Mouse (Mus musculus): ENCODE measurements around the gene Hs3st3a1.

The Hs3st3a1 gene

DNA sequence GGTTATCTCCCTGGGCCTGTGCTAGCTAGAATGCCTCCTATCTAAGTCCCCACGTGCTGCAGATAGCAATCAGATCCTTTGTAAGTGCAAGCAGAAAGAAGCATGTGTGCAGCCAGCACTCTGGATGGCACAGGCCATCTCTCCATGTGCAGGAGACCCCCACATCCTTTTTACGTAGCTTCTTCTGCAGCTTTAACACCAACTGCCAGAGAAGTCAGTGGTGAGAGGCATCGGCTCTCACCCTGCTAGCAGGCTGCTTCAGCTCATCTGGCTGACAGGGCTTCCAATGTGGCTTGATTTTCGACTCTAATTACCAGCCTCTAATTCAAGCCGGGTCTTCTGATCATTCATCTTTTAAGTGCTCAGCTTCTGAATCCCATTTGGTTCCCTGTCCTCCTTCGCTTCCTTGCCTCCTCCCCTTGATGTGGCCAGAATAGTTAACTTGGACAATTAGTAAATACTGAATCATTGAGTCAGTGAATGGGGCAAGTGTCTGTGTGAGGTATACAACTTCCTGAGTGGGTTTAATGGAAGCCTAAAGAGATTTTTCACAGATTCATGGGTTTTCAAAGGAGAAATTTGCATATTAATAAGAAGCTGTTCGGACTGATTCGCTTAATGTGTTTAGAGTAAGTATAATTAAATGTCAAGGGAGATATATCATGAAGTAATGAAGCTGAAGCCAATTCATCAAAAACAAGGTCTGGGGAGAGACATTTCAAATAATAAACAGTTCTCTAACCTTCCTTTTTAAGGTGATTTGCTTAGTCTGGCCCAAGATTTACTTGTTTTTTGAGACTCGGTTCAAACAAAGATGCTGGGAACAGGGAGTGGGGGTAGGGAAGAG lies 54.7 kb downstream of the Hs3st3a1 start:
- DNase-seq (ENCODE audit: low read depth, low spot score): no peak

DNA sequence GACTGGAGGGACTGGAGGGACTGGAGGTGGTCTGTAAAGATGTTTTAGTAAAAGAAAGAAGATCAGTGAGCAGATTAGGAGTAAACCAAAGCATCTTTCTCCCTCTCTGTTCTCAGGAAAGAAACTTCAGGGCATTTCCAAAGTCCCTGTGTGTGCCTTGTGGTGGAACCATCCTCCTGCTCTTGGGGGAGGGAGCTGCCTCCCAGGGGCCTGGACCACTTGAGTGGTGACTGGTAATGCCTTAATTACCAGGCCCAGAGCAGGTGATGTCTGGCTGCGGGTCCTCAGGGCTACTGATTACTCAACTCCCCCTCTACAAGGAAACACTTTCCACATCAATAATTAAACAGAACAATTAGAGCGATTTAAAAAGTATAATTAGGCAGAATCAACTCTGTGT lies 59.3 kb downstream of the Hs3st3a1 start:
- DNase-seq (ENCODE audit: low read depth, low spot score): no peak

DNA sequence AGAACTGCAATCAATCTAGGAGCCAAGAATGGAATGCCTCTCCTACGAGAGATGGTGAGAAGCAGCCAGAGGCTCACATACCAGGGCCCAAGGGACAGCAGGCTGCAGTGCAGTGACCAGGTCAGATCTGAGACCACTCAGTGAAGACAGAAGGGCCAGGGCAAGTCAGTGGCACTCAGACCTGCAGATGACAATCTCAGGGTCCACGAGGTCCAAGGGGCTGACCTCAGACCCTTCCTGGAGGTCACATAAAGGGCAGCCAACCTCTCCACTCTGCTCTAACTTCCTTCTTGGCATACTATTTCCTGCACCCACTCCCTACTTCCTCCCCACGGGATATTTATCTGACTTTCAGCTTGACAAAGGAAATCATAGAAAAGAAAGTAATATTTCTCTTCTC lies 60.8 kb downstream of the Hs3st3a1 start:
- DNase-seq (ENCODE audit: low read depth, low spot score): no peak

DNA sequence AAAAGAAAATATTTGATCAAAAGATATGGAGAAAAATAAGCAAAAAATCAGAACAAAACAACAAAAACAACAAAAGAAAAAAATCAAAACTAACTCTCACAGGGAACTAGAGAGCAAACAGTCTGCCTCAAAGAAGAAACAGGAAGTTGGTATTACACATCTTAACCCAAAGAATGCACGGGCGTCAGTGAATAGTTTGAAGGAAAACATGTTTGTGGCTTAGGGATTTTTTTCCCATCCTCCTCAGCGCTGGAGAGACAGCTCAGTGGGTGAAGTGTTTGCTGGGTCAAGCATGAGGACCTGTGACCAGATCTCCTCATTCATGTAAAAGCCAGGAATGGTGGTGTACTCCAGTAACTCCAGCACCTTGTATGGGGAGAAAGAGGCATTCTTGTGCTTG lies 61.5 kb downstream of the Hs3st3a1 start:
- DNase-seq (ENCODE audit: low read depth, low spot score): no peak

DNA sequence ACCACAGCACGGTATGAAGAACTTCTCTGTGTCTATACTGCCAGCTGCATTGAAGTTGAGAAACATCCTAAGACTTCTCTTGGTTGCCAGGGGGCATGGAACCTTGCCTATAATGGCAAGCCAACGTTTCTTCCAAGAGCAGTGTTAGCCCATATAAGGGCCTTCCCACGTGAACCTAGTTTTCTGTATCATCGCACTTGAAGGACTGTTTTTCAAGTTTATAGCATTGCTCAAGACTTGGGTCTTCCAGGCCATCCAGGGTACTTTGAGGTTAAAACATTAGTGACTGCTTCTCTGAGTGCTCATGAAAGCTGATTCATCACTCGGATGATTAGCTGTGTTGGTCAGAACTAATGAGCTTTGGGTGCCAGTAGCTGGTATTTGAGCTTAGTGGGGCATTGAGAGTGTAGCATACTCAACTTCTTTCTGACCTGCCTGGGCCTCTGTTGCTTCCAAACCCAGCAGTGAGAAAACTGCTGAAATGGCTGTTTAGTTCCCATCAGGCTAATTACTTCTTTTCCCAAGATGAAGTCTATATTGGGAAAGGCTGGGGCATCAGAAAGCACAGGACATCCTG lies 65.5 kb downstream of the Hs3st3a1 start:
- no peak for DNase-seq (ENCODE audit: low read depth, low spot score)

DNA sequence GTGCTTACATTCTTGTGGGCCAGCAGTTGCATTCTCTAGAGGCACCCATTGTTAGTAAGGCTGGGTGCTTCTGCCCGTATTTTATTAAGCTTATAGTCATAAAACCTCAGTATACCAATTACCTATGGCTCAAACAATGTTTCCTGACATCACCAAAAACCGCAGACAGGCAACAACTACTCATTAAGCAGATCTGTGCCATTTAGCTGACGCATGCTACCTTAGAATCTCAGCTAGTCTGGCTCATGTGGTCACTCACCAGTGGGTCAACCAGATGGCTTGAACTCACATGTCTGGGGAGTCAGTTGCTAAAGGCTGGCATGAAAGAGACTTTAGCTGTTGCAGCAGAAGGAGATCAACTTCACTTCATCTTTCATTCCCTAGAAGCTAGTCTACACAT lies 67.9 kb downstream of the Hs3st3a1 start:
- no peak for DNase-seq (ENCODE audit: low read depth, low spot score)

DNA sequence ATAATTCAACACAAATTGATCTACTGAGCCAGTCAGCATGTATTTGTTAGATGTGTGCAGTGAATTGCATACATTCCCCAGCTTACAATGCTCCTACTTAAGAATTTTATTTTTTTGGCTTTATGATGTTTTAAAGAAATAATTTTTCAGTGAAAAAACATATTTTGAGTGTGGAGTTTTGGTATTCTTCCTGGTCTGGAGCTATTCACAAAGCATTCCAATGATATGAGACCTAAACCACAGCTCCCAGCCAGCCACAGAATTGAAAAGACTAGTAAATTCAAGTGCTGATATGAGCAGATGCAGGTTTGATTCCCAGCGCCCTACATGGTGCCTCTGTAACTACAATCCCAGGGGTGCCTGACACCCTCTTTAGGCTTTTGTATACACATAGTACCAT lies 70.8 kb downstream of the Hs3st3a1 start:
- DNase-seq (ENCODE audit: low read depth, low spot score): no peak

DNA sequence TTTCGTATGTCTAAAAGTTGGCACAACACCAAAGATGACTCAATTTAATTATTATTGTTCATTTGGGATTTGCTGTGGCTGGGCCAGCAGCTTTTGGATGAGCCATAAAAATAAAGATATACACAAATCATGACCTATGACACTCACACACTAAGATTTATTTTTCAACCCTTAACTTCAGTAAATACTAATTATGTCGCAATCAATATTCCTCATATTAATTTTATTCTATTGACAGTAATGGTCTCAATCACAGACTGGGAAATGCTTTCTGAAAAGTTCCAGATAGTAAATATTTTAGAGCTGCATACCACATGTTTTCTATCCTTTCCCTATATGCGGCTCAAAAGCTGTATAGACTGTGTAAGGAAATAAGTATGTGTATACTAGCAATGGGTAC lies 71.9 kb downstream of the Hs3st3a1 start:
- no peak for DNase-seq (ENCODE audit: low read depth, low spot score)

DNA sequence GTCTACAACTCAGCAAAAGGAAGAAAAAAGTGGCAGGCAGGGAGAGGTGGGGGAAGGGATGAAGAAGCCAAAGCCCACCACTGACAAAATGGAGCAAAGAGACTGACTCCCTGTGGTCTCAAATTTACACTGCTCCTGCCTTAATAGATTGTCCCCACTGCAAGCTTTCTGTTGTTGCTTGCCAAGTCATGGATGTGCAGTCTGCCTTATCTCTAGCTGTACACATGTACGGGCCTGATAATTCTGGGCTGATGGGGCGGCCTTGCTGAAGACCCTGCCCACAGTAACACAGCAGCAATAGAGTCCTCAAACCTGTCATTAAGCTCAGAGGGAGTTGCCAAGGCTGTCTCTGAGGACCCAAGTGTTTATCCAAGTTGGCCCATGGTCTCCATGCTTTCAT lies 74.0 kb downstream of the Hs3st3a1 start:
- no peak for DNase-seq (ENCODE audit: low read depth, low spot score)

DNA sequence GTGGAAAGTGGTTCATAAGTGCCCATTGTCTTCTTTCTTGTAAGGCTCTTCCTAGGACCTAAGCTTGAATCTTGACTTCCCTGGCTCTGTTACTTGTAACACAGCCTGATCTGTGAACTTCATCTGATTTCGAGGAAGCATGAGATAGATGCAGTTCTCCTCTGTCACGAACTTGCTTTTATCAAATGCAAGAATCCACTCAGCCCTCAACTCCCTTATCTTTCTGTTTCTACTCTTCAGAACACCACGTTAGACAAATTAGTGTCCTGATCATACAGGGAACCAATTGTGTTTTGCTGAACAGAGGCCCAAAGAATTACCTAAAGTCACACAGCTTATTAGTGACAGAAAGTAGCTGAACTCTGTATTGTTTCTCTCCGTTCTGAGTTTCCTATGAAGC lies 77.2 kb downstream of the Hs3st3a1 start:
- DNase-seq (ENCODE audit: low read depth, low spot score): no peak

DNA sequence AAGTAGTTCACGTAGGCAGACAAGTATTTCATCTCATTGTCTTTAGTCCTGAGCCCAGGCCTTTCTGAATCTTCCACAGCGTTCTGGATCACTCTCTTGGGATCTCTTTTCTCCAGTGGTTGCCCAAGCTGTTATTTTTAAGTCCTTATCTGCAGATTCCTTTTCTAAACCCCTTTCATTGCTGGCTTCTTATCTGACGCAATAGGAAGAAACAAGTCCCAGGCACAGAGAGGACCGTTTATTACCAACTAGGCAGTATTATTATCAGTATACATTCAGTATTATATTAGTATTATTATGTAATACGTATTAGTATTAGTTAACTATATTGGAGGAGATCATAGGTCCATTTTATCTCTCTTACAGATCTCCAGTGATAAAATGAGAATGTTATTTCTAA lies 78.3 kb downstream of the Hs3st3a1 start:
- DNase-seq (ENCODE audit: low read depth, low spot score): no peak

DNA sequence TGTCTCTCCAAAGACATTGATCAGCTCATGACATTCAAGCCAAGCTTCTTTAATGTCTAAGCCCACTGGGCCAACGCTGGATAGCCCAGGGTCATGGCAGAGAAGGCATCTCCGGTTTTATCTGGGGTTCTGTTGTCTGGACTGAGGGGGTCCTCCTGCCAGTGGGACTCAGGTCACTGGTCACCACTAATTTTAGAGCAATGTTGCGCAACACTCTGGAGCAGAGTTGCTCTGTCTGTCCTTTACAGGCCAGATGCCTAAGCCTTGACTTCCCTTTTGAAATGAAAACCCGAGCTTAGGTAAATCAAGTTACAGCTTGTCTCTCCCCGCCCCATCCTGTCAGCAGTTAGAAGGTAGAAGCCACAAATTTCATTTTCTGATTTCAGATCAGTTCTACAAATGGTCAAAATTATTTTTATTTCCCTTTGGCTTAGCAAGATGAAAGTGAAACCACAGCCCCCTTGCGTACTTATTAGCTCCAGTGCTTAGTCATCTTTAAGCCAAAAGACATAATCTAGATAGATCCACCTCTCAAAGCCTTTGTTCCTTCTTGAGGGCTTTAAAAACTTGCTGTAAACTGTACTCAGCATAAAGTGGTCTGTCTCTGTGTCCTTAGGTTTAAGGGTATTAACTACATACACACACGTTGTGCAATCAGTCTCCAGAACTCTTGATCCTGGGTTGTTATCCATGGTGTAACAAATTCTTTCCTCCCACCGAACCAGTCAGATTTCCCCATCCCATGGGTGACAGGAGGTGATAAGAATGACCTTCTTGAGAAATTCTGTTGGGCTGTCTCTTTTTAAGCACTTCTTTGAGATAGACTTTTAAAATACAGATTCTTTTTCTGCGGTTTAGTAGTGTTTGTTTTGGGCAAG lies 81.8 kb downstream of the Hs3st3a1 start:
- no peak for DNase-seq (ENCODE audit: low read depth, low spot score)

DNA sequence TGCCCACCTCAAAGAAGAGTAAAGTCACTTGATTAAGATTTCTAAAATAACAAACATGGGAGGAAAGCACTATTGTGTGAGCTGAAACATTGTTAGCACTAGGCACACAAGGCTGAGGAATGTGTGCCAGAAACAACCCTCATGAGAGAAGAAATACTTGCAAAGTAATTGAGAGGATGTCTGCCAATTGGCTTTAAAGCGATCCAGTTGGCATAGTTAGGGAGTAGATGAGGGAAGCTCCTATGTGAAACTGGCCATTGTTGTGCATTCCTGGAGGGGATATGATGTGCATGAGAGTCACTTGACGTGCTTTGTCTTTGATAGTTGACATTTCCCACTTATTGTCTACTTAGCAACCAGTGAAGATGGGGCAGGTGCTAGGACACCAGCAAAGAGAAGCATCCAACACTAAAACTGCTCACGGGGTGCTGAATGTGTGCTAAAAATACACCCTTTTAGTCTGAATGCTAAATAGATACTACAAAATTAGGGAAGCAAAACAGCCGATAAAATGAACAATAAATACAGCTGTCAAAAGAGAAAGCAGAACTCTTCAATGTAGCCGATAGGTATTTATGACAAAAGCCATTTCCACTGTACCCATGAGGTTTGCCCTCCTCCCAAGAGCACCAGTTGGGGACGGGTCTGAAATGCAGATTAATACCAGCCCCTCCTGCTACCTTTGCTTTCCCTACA lies 83.2 kb downstream of the Hs3st3a1 start:
- DNase-seq (ENCODE audit: low read depth, low spot score): no peak

DNA sequence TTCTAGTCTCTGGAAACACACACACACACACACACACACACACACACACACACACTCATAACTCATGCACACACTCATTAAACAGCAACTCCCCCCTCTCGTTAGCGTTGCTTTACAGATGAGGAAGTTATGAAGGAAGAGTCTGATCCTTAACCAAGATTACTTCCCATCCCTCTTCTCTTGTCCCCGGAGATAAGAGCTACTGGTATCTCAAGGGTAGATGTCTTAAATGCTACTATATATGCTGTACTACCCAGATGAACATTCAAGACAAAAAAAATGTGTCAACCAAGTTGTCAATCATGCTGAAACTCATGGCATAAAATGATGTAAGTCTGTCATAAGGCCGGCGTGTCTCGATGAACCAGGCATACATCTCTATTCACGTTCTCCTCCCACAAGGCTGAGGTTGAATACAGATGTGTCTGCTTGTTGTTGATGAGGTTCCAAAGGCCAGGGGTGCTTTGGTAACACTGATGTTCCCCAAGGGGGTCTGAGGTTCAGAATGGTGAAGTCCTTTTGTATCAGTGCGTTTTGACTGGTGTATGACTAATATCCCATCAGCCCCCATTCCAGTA lies 89.0 kb downstream of the Hs3st3a1 start:
- DNase-seq (ENCODE audit: low read depth, low spot score): no peak

DNA sequence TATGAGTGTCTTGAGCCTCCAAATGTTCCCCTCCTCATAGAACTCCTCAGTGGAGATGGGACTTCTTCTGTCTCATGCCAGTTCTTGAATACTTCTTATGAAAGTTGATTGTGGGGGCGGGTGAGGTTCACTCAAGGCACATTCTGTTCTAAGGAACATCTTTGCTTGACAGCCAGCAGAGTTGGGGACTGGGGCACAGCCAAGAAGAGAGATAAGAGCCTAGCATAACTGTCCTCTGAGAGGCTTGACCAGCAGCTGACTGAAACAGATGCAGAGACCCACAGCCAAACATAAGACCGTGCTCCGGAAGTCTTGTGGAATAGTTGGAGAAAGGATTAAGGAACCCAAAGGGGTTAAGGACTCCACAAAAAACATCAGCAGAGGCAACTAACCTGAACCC lies 102.1 kb downstream of the Hs3st3a1 start:
- DNase-seq (ENCODE audit: low read depth, low spot score): no peak

DNA sequence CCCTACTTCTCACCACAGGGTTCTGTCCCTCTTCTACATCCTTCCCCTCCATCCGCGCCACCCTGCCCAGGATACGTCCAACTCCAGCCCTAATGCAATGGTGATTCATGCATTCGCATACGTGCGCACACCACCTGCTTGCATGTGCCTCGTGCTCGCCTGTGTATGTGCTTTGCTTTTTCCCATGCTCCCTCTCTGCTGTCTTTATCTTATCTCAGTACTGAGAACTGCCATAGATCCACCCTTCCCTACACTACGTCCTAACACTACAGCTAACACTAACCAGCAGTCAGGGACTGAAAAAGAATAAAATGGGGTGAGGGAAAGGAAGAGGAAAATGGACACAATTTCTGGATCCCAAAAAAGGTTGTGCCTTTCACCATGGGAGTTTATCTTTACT lies 106.7 kb downstream of the Hs3st3a1 start:
- no peak for DNase-seq (ENCODE audit: low read depth, low spot score)

DNA sequence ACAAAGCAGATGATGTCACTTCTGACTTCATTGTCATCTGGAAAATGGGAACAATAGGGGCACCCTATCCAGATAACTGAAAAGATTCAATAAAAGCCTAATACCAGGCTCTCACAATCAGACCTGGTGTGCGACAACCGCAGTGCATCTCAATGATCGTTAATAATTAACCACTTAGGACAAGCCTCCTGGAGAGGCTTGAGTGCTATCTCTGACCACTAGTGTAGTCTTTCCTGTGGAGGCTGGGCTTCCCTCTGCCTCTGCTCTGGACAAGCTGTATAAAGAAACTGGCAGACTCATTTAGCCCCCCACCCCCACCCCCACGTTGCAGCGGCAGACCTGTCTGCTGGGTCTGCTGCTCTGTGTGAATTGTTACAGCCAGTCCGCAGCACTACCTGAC lies 107.2 kb downstream of the Hs3st3a1 start:
- no peak for DNase-seq (ENCODE audit: low read depth, low spot score)

DNA sequence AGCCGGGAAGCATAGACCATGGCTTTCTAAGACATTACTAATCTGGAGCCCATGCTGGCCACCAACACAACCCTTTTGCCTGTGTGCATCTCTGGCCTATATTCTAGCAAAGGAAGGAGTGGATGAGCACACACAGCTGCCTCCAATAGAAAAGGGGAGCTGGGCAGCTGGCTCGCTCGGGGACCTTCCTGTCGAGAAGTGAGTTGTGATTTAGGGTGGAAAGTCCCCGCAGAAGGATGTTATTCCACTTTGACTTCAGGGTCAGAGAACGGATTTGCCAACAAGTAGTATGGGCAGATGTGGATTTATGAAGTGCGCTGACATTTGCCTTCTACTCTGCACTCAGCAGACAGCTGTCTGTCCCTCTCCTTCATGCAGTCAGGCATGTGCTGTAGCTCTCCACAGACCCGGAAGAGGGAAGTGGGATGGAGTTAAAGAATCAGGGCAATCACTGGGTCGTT lies 108.1 kb downstream of the Hs3st3a1 start:
- DNase-seq (ENCODE audit: low read depth, low spot score): no peak

DNA sequence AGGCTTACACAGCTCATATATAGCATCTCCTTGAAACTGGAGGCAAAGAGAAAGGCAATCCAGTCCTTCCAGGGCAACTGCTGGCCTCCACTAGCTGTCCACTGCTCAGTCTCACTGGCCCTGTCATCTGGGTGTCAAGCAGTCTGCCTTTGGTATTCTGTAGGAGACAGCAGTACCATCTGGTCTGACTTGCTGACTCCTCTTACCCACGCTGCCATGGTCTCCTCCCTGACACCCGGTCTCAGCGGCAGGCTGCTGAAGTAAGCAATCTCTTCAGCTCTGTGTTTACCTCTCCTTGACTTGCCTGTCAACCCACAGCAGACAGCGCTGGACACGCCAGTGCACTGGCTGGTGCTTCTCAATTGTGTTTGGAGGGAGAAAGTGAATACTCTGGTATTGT lies 109.1 kb downstream of the Hs3st3a1 start:
- DNase-seq (ENCODE audit: low read depth, low spot score): no peak

DNA sequence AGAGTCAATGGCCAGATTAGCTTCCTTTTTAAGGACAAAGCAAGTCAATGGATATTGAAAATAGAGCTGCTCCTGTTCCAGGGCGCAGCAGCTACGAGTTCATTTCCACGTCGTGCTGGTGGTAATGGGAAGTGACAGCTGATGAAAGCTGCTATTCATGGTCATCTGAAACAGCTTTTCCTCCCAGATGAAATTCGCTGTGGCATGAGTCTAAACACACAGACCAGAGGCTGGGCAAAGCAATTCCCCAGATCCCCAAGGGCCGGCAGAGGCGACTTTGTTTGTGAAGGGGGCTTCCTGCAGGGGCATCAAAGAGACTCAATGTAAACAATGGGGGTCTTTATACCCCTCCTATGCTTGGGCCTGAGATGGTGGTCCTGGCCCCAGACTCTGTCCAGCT lies 114.2 kb downstream of the Hs3st3a1 start:
- no peak for DNase-seq (ENCODE audit: low read depth, low spot score)

DNA sequence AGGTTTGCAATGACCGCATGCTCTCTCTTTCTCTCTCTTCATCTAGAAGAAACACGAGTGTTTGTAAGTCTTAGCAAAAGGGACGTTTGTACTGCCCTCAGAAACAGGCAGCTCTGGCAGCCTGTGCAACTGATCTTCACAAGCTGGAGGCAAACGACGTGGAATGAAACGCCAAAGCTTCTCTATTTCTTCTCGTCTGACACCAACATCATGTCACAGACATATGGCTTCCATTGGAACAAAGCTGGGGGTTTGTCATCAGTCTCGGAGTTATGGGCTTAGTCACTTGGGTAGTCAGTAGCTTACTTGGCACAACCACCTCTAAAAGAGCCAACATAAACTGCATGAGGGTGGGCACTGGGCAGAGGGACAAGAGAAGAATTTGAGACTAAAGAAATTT lies 114.8 kb downstream of the Hs3st3a1 start:
- no peak for DNase-seq (ENCODE audit: low read depth, low spot score)

DNA sequence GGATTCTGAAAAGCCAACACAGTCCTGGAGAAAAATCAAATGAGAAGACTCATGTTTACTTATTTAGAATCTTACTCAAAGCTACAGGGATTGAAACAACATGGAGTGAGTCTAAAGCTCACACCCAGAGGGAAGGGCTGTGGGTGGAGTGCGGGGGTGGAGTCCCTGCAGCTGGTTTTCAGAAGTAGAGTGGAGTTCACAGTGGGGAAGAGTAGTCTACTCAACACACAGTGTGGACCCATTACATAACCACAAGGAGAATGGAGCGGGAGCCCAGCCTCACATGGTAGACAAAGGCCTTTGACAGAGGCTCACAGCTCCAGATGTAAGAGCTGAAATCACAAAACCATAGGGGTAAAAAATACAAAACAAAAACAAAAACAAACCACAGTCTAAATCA lies 123.2 kb downstream of the Hs3st3a1 start:
- no peak for DNase-seq (ENCODE audit: low read depth, low spot score)

Measured in WW6 (cell line).